Comparison of ENCODE assay signal across 22 mouse cellular contexts in genomic region chr2:168233286-168233685, GRCm38 (mm10). TPM values are rescaled to one million over a fixed set of nuclear protein-coding genes. Genes with fewer than 3 reads are reported as not detected.
DNase-seq lines count a peak whose midpoint lies in the region.
"Had no signal": no experiment of that assay in that cellular context is flagged by ENCODE, and none has a peak within 500 bp of the region (broad histone marks: within the 10 kb centered on the region; RNA-seq: fewer than 3 reads in every experiment).

No protein-coding gene starts in this region.

- DNase-seq in ES-CJ7 (ENCODE audit: low read depth, low spot score) (peak; percentile 91), R1 (ENCODE audit: low read depth, low spot score) (peak; percentile 95), ZHBTc4 (ENCODE audit: low read depth, low spot score) (peak; percentile 93)
- DNase-seq in retina, embryonic 14.5 days (ENCODE audit: low spot score) = no peak
- DNase-seq in urinary bladder, adult 18-20 months (ENCODE audit: low spot score in 2 of 2) = no peak
- DNase-seq in layer of hippocampus, postnatal 14 days (ENCODE audit: low spot score in 2 of 2) = no peak
- DNase-seq: adrenal gland, adult 2 months; adrenal gland, adult 8-10 months; adrenal gland, postnatal 10 days; adrenal gland, postnatal 14 days; adrenal gland, postnatal 25 days; adrenal gland, postnatal 36 days; B cell, adult 2 months; cerebellum, adult 11 months; cerebellum, adult 11-12 months; cerebellum, adult 18-20 months; cerebellum, adult 2 months; cerebellum, adult 8-10 months; cerebellum, adult 9-10 months had no signal

RNA-seq across cellular contexts. Expression of gene Mocs3, which starts 2.9 kb away (rescaled TPM):
- total RNA-seq in layer of hippocampus, postnatal 14 days (2021) = 10 to 100 TPM; 16.7 to 17.4 TPM

RNA-seq across cellular contexts. Expression of gene Dpm1, which starts 2.9 kb away (rescaled TPM):
- 10 to 100 TPM; 64.3 to 70.6 TPM for total RNA-seq in layer of hippocampus, postnatal 14 days (2021)

RNA-seq across cellular contexts. Expression of gene Gm20716, which starts 3.1 kb away (rescaled TPM):
- total RNA-seq in layer of hippocampus, postnatal 14 days (2021) = 10 to 100 TPM; 25.6 to 29.5 TPM

RNA-seq across cellular contexts. Expression of gene Adnp, which starts 26.4 kb away (rescaled TPM):
- 10 to 100 TPM; 99.3 to 99.9 TPM for total RNA-seq in layer of hippocampus, postnatal 14 days (2021)

RNA-seq across cellular contexts. Expression of gene Kcng1, which starts 48.2 kb away (rescaled TPM):
- total RNA-seq in layer of hippocampus, postnatal 14 days (2021) = 10 to 100 TPM; 33.0 to 41.3 TPM
- total RNA-seq: adrenal gland, adult 18-20 months; adrenal gland, adult 2 months; adrenal gland, postnatal 14 days; adrenal gland, postnatal 36 days; CH12.LX; MEL had no signal

Comparison
In these comparisons a context has a peak if more than half of its experiments do, and no peak if none do; other contexts are left out.
1. DNase-seq: peak in ES-CJ7 (single experiment), R1 (single experiment) and ZHBTc4 (single experiment); none in retina, embryonic 14.5 days (single experiment), urinary bladder, adult 18-20 months (0 of 2) and layer of hippocampus, postnatal 14 days (0 of 2).